Mouse (Mus musculus) lung, embryonic 15.5 days (tissue): Measurements from ENCODE around the gene AI661453. TPM values are rescaled to one million over a fixed set of nuclear protein-coding genes. Genes with fewer than 3 reads are reported as not detected.
"Not testable (repeated sequence)": the region's sequence is repeated elsewhere in the genome, so short reads cannot be mapped to it uniquely, and the experiment has no call there.

Source experiments
- ATAC-seq: fragments of 200-750 bp; cut with Nextera tagmentation; 2 replicates; pipeline ENCODE4 v1.8.0; 2017; ENCODE audit warnings: moderate number of reproducible peaks, borderline replicate concordance; ENCODE audit not compliant: low FRiP score, low TSS enrichment; ENCODE audit errors: extremely low read depth
- H3K27ac ChIP-seq: fragments of 300-500 bp; sonication (generic); 2 replicates; pipeline ENCODE4 v1.5.1; 2015; ENCODE audit warnings: moderate library complexity, mild to moderate bottlenecking, inconsistent platforms
- H3K27me3 ChIP-seq: fragments of 300-500 bp; sonication (generic); 2 replicates; pipeline ENCODE4 v1.6.1; 2015; ENCODE audit warnings: inconsistent platforms
- H3K36me3 ChIP-seq: fragments of 300-500 bp; sonication (generic); 2 replicates; pipeline ENCODE4 v1.6.1; 2015; ENCODE audit warnings: inconsistent platforms
- H3K4me1 ChIP-seq: fragments of 300-500 bp; sonication (generic); 2 replicates; pipeline ENCODE4 v1.6.1; 2015; ENCODE audit warnings: inconsistent platforms
- H3K4me2 ChIP-seq: fragments of 300-500 bp; sonication (generic); 2 replicates; pipeline ENCODE4 v1.6.1; 2015; ENCODE audit warnings: inconsistent platforms, mild to moderate bottlenecking, moderate library complexity
- H3K4me3 ChIP-seq: fragments of 300-500 bp; sonication (generic); 2 replicates; pipeline ENCODE4 v1.5.1; 2015; ENCODE audit warnings: mild to moderate bottlenecking, inconsistent platforms
- H3K9ac ChIP-seq: fragments of 300-500 bp; sonication (generic); 2 replicates; pipeline ENCODE4 v1.6.1; 2015; ENCODE audit warnings: inconsistent platforms
- H3K9me3 ChIP-seq: fragments of 300-500 bp; sonication (generic); 2 replicates; pipeline ENCODE4 v1.6.1; 2016; ENCODE audit warnings: inconsistent platforms
- WGBS: fragments of 180-500 bp; shearing (Covaris S2); methylation state at CpG from one replicate; pipeline ENCODE4 v1.1.7; 2015; 5-methylcytosine and 5-hydroxymethylcytosine counted together
- polyA plus RNA-seq: library from polyadenylated mRNA; unstranded; fragments of >200 nt; fragmentation: Nextera tagmentation; extraction: Ambion mirVana; gene quantifications from 2 replicates; pipeline ENCODE4 v1.2.1, GENCODE M21; 2015

Gene AI661453
- polyA plus RNA-seq, 1 experiment from 2014 or later, result 2.4 TPM

- H3K27me3 ChIP-seq, result no peaks in the 10 kb centered on the region
- H3K4me1 ChIP-seq, result peaks cover 8% of the 10 kb centered on the region
- no peak for ATAC-seq
- 67% methylated on average over 3 of the region's 3 CpGs for WGBS
- no peak overlapping the region for H3K4me2 ChIP-seq
- H3K9me3 ChIP-seq, result no peaks in the 10 kb centered on the region
- no peak overlapping the region for H3K4me3 ChIP-seq
- no peak overlapping the region for H3K9ac ChIP-seq
- no peak overlapping the region for H3K27ac ChIP-seq
- H3K36me3 ChIP-seq, result no peaks in the 10 kb centered on the region
These were observed 14.8 kb upstream of the AI661453 start for GRCm38 (mm10) chr17:47421566-47421965.

- not testable (repeated sequence) for H3K27ac ChIP-seq, H3K4me2 ChIP-seq, ATAC-seq, H3K4me3 ChIP-seq, H3K9ac ChIP-seq, H3K4me1 ChIP-seq, H3K9me3 ChIP-seq, H3K27me3 ChIP-seq, H3K36me3 ChIP-seq
- 81% methylated on average over 1 of the region's 1 CpGs for WGBS
These were observed 13.8 kb upstream of the AI661453 start for GRCm38 (mm10) chr17:47422616-47423015.

GRCm38 (mm10) chr17:47424186-47424585, 12.2 kb upstream of the AI661453 start:
- Histone ChIP-seq H3K27ac (0 out of 2 replicates have a peak overlapping the region, but pooled peaks have one; percentile 24), H3K36me3 (no peaks in the 10 kb centered on the region), H3K27me3 (no peaks in the 10 kb centered on the region), H3K4me1 (peaks cover 16% of the 10 kb centered on the region), H3K9me3 (no peaks in the 10 kb centered on the region), H3K4me3 (no peak overlapping the region), H3K4me2 (no peak overlapping the region), H3K9ac (no peak overlapping the region)
- no peak for ATAC-seq
- WGBS, result 56% methylated on average over 6 of the region's 6 CpGs

- no peak overlapping the region for H3K27ac ChIP-seq
- H3K27me3 ChIP-seq, result no peaks in the 10 kb centered on the region; the same call in 1 of the 2 replicates
- no peak overlapping the region for H3K9ac ChIP-seq
- no peak overlapping the region for H3K4me3 ChIP-seq
- peaks cover 19% of the 10 kb centered on the region for H3K4me1 ChIP-seq
- 67% methylated on average over 6 of the region's 6 CpGs for WGBS
- no peak overlapping the region for H3K4me2 ChIP-seq
- H3K36me3 ChIP-seq, result no peaks in the 10 kb centered on the region
- ATAC-seq, result no peak
- no peaks in the 10 kb centered on the region for H3K9me3 ChIP-seq
These were observed 9.1 kb upstream of the AI661453 start for GRCm38 (mm10) chr17:47427316-47427715.

- no peaks in the 10 kb centered on the region; the same call in 1 of the 2 replicates for H3K27me3 ChIP-seq
- no peak overlapping the region for H3K9ac ChIP-seq
- H3K4me1 ChIP-seq, result peaks cover 19% of the 10 kb centered on the region
- H3K9me3 ChIP-seq, result no peaks in the 10 kb centered on the region
- H3K4me2 ChIP-seq, result peak overlapping the region; percentile 42
- WGBS, result 3% methylated on average over 8 of the region's 8 CpGs
- ATAC-seq, result peak; percentile 75
- no peaks in the 10 kb centered on the region for H3K36me3 ChIP-seq
- no peak overlapping the region for H3K27ac ChIP-seq
- no peak overlapping the region for H3K4me3 ChIP-seq
These were observed 7.5 kb upstream of the AI661453 start for GRCm38 (mm10) chr17:47428831-47429304.

GRCm38 (mm10) chr17:47430815-47431214, 5.6 kb upstream of the AI661453 start:
- no peak for ATAC-seq
- Histone ChIP-seq H3K9me3 (no peaks in the 10 kb centered on the region), H3K27ac (no peak overlapping the region), H3K4me3 (no peak overlapping the region), H3K36me3 (no peaks in the 10 kb centered on the region), H3K9ac (no peak overlapping the region), H3K4me1 (peaks cover 11% of the 10 kb centered on the region), H3K27me3 (peaks cover 5% of the 10 kb centered on the region; the same call in 1 of the 2 replicates), H3K4me2 (no peak overlapping the region)
- 62% methylated on average over 5 of the region's 5 CpGs for WGBS

- H3K36me3 ChIP-seq, result no peaks in the 10 kb centered on the region
- ATAC-seq, result no peak
- H3K4me1 ChIP-seq, result peaks cover 39% of the 10 kb centered on the region
- peaks cover 27% of the 10 kb centered on the region for H3K27me3 ChIP-seq
- H3K9me3 ChIP-seq, result no peaks in the 10 kb centered on the region
- H3K27ac ChIP-seq, result peak within 1 kb of the TSS; percentile 70
- H3K4me2 ChIP-seq, result peak within 1 kb of the TSS; percentile 85
- H3K4me3 ChIP-seq, result peak within 1 kb of the TSS; percentile 52
- 5% methylated on average over 19 of the region's 25 CpGs for WGBS
- peak within 1 kb of the TSS; percentile 53 for H3K9ac ChIP-seq
These were observed 612 bp downstream of the AI661453 start, which contains the start of gene 1700001C19Rik for GRCm38 (mm10) chr17:47436907-47437547. Gene 1700001C19Rik (minus strand): TSS chr17:47437376.

- H3K27me3 ChIP-seq, result peaks cover 27% of the 10 kb centered on the region
- peaks cover 39% of the 10 kb centered on the region for H3K4me1 ChIP-seq
- H3K27ac ChIP-seq, result 0 out of 2 replicates have a peak overlapping the region, but pooled peaks have one; percentile 41
- ATAC-seq, result no peak
- H3K36me3 ChIP-seq, result no peaks in the 10 kb centered on the region
- H3K4me2 ChIP-seq, result peak overlapping the region; percentile 85
- 0 out of 2 replicates have a peak overlapping the region, but pooled peaks have one; percentile 0 for H3K4me3 ChIP-seq
- H3K9ac ChIP-seq, result peak overlapping the region; percentile 11; the same call in 1 of the 2 replicates
- no peaks in the 10 kb centered on the region for H3K9me3 ChIP-seq
- WGBS, result 60% methylated on average over 6 of the region's 6 CpGs
These were observed 2.2 kb downstream of the AI661453 start for GRCm38 (mm10) chr17:47438611-47439010.

- peak overlapping the region; percentile 41; the same call in 1 of the 2 replicates for H3K27ac ChIP-seq
- peak overlapping the region; percentile 85 for H3K4me2 ChIP-seq
- H3K9me3 ChIP-seq, result no peaks in the 10 kb centered on the region
- WGBS, result 24% methylated on average over 9 of the region's 9 CpGs
- H3K4me3 ChIP-seq, result no peak overlapping the region
- no peak overlapping the region for H3K9ac ChIP-seq
- H3K36me3 ChIP-seq, result no peaks in the 10 kb centered on the region
- H3K27me3 ChIP-seq, result peaks cover 27% of the 10 kb centered on the region
- peaks cover 42% of the 10 kb centered on the region for H3K4me1 ChIP-seq
- ATAC-seq, result peak; percentile 40; the same call in 1 of the 2 replicates
These were observed 3.1 kb downstream of the AI661453 start for GRCm38 (mm10) chr17:47439396-47440028.

GRCm38 (mm10) chr17:47440359-47440890, 4.0 kb downstream of the AI661453 start:
- Histone ChIP-seq H3K9me3 (no peaks in the 10 kb centered on the region), H3K27me3 (peaks cover 22% of the 10 kb centered on the region), H3K4me3 (no peak overlapping the region), H3K4me2 (no peak overlapping the region), H3K4me1 (peaks cover 43% of the 10 kb centered on the region), H3K9ac (no peak overlapping the region), H3K27ac (no peak overlapping the region), H3K36me3 (no peaks in the 10 kb centered on the region)
- no peak for ATAC-seq
- WGBS, result 28% methylated on average over 9 of the region's 9 CpGs

GRCm38 (mm10) chr17:47441296-47442051, 5.1 kb downstream of the AI661453 start:
- Histone ChIP-seq H3K9me3 (no peaks in the 10 kb centered on the region), H3K27me3 (peaks cover 16% of the 10 kb centered on the region), H3K4me2 (no peak overlapping the region), H3K4me1 (peaks cover 46% of the 10 kb centered on the region), H3K36me3 (no peaks in the 10 kb centered on the region), H3K4me3 (no peak overlapping the region), H3K27ac (no peak overlapping the region), H3K9ac (no peak overlapping the region)
- ATAC-seq, result no peak
- 69% methylated on average over 19 of the region's 19 CpGs for WGBS
